Mouse (Mus musculus): ENCODE data around the gene Rit1.

GRCm38 (mm10) chr3:88684980-88685941, 31.4 kb upstream of the Rit1 start, which contains the start of gene Khdc4:
- no peak for TF ChIP-seq CTCF (conservative IDR thresholded peaks at IDR 0.05; ENCODE audit: low read length)
- no peak for TF ChIP-seq NANOG (IDR thresholded peaks at IDR 0.05; ENCODE audit: borderline replicate concordance, low read length)
- no peak for TF ChIP-seq POU5F1 (IDR thresholded peaks at IDR 0.05; ENCODE audit: borderline replicate concordance, low read length)
